Mouse (Mus musculus): ENCODE measurements at regions not wholly inside any gene's neighbourhood (a gene's known extent, or its start where the extent isn't known, plus 50 kb on each side); places are given as distances from the start of the nearest gene placed in this dataset.

DNA sequence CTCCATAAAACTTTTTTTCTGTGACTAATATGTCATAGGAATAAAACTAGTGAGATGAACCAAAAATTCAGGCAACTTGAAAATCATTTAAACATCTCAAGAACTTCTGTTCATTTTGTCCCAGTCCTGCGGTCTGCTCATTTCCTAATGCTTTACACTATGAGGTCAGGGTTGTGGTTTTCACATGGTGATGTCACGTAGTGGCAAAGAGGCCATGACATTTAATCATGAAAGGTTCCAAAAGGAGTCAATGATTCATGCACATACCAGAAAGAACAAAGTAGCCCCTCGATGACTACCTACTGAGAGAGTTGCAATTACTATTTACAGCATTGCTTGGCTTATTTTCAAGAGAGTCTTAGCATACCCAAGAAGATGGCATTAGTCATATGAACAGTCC, 233.6 kb upstream of the Defb41 start:
- H3K9ac ChIP-seq (ENCODE audit: low read depth, low read length, severe bottlenecking) = no peak overlapping the region

DNA sequence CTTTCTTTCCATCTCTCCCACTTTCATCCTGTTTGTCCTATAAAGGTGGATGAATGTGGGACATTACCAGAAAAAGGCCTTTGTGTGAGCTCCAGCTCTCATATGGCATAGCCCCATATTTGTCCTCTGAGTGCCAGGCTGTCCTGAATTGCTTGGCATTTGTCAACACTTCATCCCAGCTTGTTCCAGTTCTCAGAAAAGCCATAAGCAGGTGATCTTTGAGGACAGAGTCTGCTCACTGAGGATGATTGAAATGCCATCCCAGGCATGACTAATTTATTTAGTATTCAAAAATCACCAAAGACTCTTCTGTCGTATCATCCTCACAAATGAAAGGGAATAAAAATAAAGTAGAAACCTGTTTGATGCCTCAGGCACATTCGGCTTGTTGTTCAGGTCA, 203.6 kb upstream of the Defb41 start:
- no peak for TF ChIP-seq POLR2A (IDR thresholded peaks at IDR 0.05; ENCODE audit: borderline replicate concordance, extremely low read depth, insufficient read depth, insufficient read length)
- Histone ChIP-seq H3K27me3 (ENCODE audit: control insufficient read depth, insufficient read depth, low read length) (no peaks in the 10 kb centered on the region), H3K4me3 (replicated peaks; ENCODE audit: low read length) (no peak overlapping the region), H3K9me3 (ENCODE audit: control insufficient read depth, low read length) (no peaks in the 10 kb centered on the region), H3K36me3 (ENCODE audit: control insufficient read depth, insufficient read depth, low read length) (no peaks in the 10 kb centered on the region), H3K4me2 (replicated peaks; ENCODE audit: low read depth, low read length, severe bottlenecking) (no peak overlapping the region), H3K9ac (ENCODE audit: low read depth, low read length, severe bottlenecking) (no peak overlapping the region), H3K27ac (replicated peaks; ENCODE audit: low read depth, low read length) (no peak overlapping the region), H3K4me1 (ENCODE audit: control insufficient read depth, insufficient read depth, low read length) (no peaks in the 10 kb centered on the region)
- ATAC-seq (ENCODE audit: low FRiP score, low read depth) (no peak), DNase-seq (ENCODE audit: low spot score) (no peak)
- WGBS = 87% methylated on average over 2 of the region's 2 CpGs

More for the DNA sequence above, 233.6 kb upstream of the Defb41 start:
- ATAC-seq (ENCODE audit: low FRiP score, low read depth) (no peak), DNase-seq (ENCODE audit: low spot score) (no peak)
- Histone ChIP-seq H3K27me3 (ENCODE audit: control insufficient read depth, insufficient read depth, low read length) (no peaks in the 10 kb centered on the region), H3K4me2 (replicated peaks; ENCODE audit: low read depth, low read length, severe bottlenecking) (no peak overlapping the region), H3K4me1 (ENCODE audit: control insufficient read depth, insufficient read depth, low read length) (no peaks in the 10 kb centered on the region), H3K9me3 (ENCODE audit: control insufficient read depth, low read length) (no peaks in the 10 kb centered on the region), H3K36me3 (ENCODE audit: control insufficient read depth, insufficient read depth, low read length) (no peaks in the 10 kb centered on the region), H3K27ac (replicated peaks; ENCODE audit: low read depth, low read length) (no peak overlapping the region), H3K4me3 (replicated peaks; ENCODE audit: low read length) (no peak overlapping the region)
- TF ChIP-seq POLR2A (IDR thresholded peaks at IDR 0.05; ENCODE audit: borderline replicate concordance, extremely low read depth, insufficient read depth, insufficient read length) = no peak
- 62% methylated on average over 3 of the region's 3 CpGs for WGBS

DNA sequence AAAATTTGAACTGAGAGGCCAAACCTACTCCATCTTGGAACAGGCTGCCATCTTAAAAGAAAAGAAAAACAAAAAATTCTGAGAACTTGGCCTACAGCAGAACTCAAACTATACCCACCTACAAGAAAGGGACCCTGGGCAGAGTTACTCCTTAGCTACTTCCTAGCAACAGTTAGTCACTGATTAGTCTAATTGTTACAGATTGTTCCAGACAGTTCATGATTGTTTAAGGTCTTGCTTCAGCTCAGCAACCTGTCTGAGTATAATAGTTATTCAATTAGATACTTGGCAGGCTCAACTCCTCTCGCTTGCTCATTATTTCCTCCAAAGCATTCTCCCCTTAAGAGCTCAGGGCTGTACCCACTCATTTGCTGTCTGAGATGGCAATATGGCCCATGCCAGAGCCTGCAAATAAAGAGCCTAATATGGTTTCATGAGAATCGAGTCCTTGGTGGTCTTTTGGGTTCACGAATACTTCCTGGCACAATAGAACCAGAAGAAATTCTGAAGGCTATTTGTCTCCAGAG, 200.4 kb upstream of the Defb41 start:
- ATAC-seq (ENCODE audit: low FRiP score, low read depth) (no peak), DNase-seq (ENCODE audit: low spot score) (no peak)
- Histone ChIP-seq H3K27ac (replicated peaks; ENCODE audit: low read depth, low read length) (no peak overlapping the region), H3K27me3 (ENCODE audit: control insufficient read depth, insufficient read depth, low read length) (no peaks in the 10 kb centered on the region), H3K4me2 (replicated peaks; ENCODE audit: low read depth, low read length, severe bottlenecking) (no peak overlapping the region), H3K9me3 (ENCODE audit: control insufficient read depth, low read length) (no peaks in the 10 kb centered on the region), H3K4me1 (ENCODE audit: control insufficient read depth, insufficient read depth, low read length) (no peaks in the 10 kb centered on the region), H3K9ac (ENCODE audit: low read depth, low read length, severe bottlenecking) (no peak overlapping the region), H3K36me3 (ENCODE audit: control insufficient read depth, insufficient read depth, low read length) (no peaks in the 10 kb centered on the region), H3K4me3 (replicated peaks; ENCODE audit: low read length) (no peak overlapping the region)
- 90% methylated on average over 3 of the region's 3 CpGs for WGBS
- TF ChIP-seq POLR2A (IDR thresholded peaks at IDR 0.05; ENCODE audit: borderline replicate concordance, extremely low read depth, insufficient read depth, insufficient read length) = no peak

DNA sequence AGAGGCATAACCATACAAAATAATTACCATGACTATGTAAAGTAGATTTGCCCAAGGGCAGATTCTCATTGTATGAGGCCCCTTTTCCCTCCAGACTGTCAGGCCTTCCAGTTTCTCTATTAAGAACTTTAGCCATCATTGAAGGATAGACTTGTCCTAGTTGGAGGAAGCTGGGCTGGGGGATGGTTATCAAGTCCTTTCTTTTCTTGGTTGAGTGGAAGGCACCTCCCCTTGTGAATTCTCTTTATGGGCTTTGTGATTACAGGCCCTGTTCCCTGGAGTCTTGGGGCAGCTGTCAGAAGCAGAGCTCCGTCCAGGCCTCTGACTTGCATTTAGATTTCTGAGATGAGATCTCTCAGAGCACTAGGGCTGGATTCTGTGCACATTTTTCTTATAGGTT, 198.3 kb upstream of the Defb41 start:
- Histone ChIP-seq H3K36me3 (ENCODE audit: control insufficient read depth, insufficient read depth, low read length) (no peaks in the 10 kb centered on the region), H3K9me3 (ENCODE audit: control insufficient read depth, low read length) (no peaks in the 10 kb centered on the region), H3K9ac (ENCODE audit: low read depth, low read length, severe bottlenecking) (no peak overlapping the region), H3K4me2 (replicated peaks; ENCODE audit: low read depth, low read length, severe bottlenecking) (no peak overlapping the region), H3K4me3 (replicated peaks; ENCODE audit: low read length) (no peak overlapping the region), H3K27me3 (ENCODE audit: control insufficient read depth, insufficient read depth, low read length) (no peaks in the 10 kb centered on the region), H3K4me1 (ENCODE audit: control insufficient read depth, insufficient read depth, low read length) (no peaks in the 10 kb centered on the region), H3K27ac (replicated peaks; ENCODE audit: low read depth, low read length) (no peak overlapping the region)
- TF ChIP-seq POLR2A (IDR thresholded peaks at IDR 0.05; ENCODE audit: borderline replicate concordance, extremely low read depth, insufficient read depth, insufficient read length) = no peak
- WGBS = 44% methylated on average over 1 of the region's 1 CpGs
- DNase-seq (ENCODE audit: low spot score) (no peak), ATAC-seq (ENCODE audit: low FRiP score, low read depth) (no peak)

DNA sequence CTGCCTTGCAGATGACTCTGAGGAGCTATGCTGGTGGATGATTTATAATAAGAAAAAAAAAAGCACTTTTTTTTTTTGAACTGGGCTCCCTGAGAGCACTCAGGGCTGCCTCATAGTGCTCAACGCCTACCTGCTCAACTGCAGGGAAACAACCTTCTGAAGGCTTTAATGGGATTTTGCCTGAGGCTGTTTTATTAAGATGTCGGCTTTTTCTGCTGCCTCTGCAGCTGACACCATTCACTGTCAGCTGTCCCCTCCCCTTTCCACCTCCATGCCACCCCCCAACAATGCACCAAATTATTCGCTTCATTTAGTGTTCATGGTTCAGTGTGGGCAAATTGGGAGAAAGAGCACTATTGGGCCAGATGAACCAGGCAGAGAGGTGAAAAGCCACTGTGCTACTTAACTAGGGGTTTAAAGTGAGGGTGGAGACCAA, 151.4 kb upstream of the Defb41 start:
- H3K27ac ChIP-seq (replicated peaks; ENCODE audit: low read depth, low read length) = no peak overlapping the region
- H3K9me3 ChIP-seq (ENCODE audit: control insufficient read depth, low read length) = no peaks in the 10 kb centered on the region
- 43% methylated on average over 3 of the region's 3 CpGs for WGBS
- no peak overlapping the region for H3K9ac ChIP-seq (ENCODE audit: low read depth, low read length, severe bottlenecking)
- ATAC-seq (ENCODE audit: low FRiP score, low read depth) = no peak
- H3K4me2 ChIP-seq (replicated peaks; ENCODE audit: low read depth, low read length, severe bottlenecking) = no peak overlapping the region
- H3K36me3 ChIP-seq (ENCODE audit: control insufficient read depth, insufficient read depth, low read length) = no peaks in the 10 kb centered on the region
- TF ChIP-seq POLR2A (IDR thresholded peaks at IDR 0.05; ENCODE audit: borderline replicate concordance, extremely low read depth, insufficient read depth, insufficient read length) = no peak
- no peaks in the 10 kb centered on the region for H3K4me1 ChIP-seq (ENCODE audit: control insufficient read depth, insufficient read depth, low read length)
- H3K27me3 ChIP-seq (ENCODE audit: control insufficient read depth, insufficient read depth, low read length) = no peaks in the 10 kb centered on the region
- H3K4me3 ChIP-seq (replicated peaks; ENCODE audit: low read length) = no peak overlapping the region
- no peak for DNase-seq (ENCODE audit: low spot score)

DNA sequence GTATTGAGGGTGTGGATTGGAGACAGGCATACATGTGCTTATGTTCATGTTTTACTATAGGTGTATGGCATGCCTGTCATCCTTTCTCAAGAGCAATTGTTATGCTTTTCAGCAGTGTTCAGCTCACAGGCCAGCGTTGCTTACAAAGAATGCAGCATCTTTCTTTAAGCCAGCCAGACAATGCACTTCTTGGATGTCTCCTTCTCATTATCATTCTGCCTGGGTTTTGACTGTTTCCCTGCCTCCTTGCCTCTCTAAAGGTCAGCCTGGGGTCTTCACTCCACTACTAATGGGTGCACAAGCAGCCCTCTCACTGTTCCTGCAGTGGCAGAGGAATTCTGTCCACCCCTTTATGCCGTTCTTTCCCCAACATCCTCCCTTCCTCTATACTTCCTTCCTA, 150.9 kb upstream of the Defb41 start:
- Histone ChIP-seq H3K4me3 (replicated peaks; ENCODE audit: low read length) (no peak overlapping the region), H3K4me2 (replicated peaks; ENCODE audit: low read depth, low read length, severe bottlenecking) (no peak overlapping the region), H3K4me1 (ENCODE audit: control insufficient read depth, insufficient read depth, low read length) (no peaks in the 10 kb centered on the region), H3K9me3 (ENCODE audit: control insufficient read depth, low read length) (no peaks in the 10 kb centered on the region), H3K36me3 (ENCODE audit: control insufficient read depth, insufficient read depth, low read length) (no peaks in the 10 kb centered on the region), H3K27ac (replicated peaks; ENCODE audit: low read depth, low read length) (no peak overlapping the region), H3K9ac (ENCODE audit: low read depth, low read length, severe bottlenecking) (no peak overlapping the region), H3K27me3 (ENCODE audit: control insufficient read depth, insufficient read depth, low read length) (no peaks in the 10 kb centered on the region)
- 67% methylated on average over 2 of the region's 2 CpGs for WGBS
- ATAC-seq (ENCODE audit: low FRiP score, low read depth) (no peak), DNase-seq (ENCODE audit: low spot score) (no peak)
- TF ChIP-seq POLR2A (IDR thresholded peaks at IDR 0.05; ENCODE audit: borderline replicate concordance, extremely low read depth, insufficient read depth, insufficient read length) = no peak

Data from limb, embryonic 14.5 days (tissue).